Mouse (Mus musculus): ENCODE data around the gene Knstrn.

The Knstrn gene

DNA sequence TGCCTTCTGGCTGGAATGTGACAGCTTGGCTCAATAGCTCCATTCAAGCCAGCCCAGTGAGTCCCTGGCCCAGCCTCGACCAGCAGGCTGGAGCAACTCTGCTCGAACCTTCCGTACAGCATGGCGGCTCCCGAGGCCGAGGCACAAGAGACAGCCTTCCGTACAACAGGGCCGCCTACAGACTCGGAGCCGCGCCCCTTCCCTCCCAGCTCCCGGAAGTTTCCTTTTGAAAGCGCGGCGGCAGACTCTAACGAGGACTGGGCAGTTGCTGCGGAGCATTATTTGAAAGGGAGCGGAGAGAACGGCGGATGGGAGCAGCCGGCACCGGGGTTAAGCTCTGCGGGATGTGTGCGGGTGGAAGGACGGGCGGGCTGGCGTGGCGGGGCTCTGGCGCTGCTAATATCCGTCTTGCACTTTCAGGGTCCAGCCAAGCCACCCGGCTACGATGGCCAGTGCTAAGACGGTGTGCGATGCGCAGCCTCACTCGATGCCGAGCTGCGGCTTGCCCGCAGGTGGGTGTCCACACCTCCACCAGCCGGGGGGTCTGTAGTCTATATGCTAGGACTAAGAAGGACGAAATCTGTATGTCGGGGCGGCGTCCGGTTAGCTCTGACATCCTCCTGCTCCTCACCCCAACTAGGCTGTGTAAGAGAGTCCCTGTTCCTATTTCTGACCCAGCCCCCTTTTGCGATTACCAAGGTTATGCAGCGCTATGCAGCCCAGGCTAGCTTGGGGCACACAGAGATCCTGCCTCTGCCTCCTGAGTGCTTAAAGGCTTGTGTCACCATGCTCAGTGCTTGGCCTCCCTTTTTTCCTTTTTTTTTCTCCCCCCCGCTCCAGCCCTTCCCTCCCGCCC lies at the start of gene Knstrn:
Gene Knstrn (plus strand): TSS at position 23 of the 856 bp plus-strand sequence.
- peak; percentile 82 to 84 for DNase-seq

DNA sequence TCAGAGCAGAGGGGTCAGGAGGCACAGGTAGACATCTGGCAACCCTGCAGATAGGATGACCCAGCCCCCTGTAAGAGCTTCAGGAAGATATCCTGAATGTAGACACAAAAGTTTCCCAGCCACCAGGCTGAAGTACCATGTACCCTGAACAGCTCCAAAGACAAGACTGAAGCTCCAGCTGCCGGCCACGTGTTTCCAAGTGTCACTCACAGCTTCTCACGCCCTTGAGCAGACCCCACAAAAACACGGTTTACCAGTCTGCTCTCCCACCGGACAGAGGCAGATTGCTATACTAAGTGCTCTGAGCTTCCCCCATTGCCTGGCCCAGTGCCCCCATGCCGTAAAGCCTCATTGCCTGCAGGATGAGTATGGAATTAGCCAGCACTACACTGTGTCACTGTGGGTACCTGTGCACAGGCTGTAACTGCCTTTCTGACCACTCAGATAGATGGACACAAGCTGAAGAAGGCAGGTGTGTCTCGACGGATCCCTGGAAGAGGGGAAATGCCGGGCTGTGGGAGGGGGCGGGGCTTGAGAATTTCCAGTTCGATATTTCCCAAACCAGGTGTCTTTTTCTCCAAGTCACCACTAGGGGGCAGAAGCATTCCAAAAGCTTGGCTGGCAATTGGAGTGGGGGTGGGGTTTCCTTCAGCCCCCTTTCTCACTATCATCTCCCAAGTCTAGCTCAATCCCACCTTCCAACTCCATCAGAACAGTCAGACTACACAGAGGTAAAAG lies 49.5 kb upstream of the Knstrn start:
- DNase-seq: peak; percentile 54 to 67

GRCm38 (mm10) chr2:118764875-118765274 lies 48.9 kb upstream of the Knstrn start:
- no peak for DNase-seq

DNA sequence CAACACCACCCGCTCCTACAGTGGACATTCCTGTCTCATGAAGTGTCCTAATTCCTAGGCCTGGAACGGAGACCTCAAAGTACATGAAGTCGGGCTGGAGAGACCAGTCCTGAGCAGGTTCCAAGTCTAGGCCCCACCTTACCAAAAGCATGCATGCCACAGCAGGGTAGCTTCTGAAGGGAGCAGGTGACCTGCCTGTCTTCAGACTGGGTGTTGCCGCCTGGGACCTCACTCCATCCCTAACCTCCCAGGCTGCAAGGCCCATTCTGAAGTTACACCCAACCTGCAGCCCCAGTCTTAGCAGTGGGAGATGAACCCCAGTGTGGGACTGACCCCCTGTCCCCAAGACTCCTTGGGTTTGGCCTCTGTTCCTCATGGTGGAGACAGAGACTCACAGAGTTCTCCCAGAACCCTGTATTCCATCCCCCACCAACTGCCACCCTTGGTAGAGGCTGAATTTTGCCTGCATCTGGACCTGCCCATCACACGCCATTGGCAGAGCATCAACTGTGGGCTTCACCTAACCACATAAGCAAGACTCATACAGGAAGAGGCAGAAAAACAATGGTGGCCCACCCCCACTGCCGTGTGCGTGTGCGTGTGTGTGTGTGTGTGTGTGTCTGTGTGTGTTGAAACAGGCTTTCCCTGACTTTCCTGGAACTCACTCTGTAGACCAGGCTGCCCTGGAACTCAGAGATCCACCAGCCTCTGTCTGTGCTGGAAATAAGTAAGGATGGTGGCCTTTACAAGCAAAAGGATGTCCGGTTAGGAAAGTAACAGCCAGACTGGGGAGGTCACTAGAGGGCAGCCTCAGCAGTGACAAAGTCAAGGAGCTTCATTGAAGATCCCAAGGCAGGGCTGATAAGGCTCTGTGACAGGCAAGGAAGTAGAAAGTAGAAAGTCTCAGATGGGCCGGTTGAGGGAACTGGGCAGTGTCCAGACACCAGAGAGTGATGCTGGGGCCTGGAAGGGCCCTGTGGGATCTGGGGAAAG lies 47.5 kb upstream of the Knstrn start:
- no peak for DNase-seq

DNA sequence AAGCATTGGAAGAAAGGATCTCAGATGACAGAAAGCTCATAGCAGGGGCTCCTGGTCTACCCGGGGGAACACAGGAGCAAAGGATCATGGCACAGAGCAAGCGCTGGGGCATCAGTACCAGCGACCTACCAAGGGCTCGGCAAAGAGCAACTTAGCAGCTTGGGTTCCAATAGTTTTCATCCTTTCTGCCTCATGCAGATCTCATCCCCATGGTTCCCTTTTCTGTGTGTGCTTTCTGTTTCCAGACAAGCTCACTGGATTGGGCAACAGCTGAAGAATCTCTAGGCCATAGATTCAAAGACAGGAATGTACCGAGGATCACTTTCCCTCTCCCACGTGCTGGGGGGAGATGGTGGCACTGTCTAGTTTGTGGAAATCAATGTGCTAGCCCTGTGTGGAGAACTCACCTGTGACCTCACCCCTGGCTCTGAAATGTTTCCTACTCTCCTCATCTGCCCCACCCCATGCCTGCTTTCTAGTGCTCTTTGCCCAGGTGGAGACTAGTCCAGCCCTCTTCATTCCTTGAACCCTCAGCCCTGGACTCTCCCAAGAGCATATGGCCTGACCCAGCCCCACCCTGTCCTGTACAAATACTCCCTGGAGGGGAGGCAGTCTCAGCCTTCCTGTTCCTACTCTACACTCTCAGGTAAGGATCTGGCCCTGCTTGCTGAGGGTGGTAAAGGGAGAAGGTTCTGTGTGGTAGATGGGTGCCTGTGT lies 41.5 kb upstream of the Knstrn start, which contains the start of gene Phgr1:
Gene Phgr1 (plus strand): TSS at position 612 of the 717 bp plus-strand sequence.
- DNase-seq: no peak

DNA sequence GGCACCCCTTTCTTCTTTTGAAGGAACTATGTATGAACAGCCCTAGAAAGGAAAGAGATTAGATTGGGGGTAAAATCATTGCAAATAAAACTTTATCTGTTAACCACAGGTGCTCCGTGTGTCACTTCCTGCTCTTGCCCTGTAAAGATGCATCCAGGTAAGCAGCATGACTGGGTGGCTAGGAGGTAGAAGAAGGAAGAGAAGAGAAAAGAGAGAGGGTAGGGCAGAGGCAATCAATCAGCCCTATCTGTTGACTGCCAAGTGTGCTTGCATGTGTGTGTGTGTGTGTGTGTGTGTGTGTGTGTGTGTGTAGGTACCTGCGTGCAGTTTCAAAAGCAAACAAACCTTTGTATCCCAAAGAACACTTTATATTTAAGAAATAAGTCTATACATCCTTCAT lies 39.3 kb upstream of the Knstrn start:
- DNase-seq: no peak

GRCm38 (mm10) chr2:118775396-118775795 lies 38.4 kb upstream of the Knstrn start:
- DNase-seq: peak in 1 of 2 experiments; percentile 47

- DNase-seq: peak; percentile 53 to 68
These were observed 38.0 kb upstream of the Knstrn start for GRCm38 (mm10) chr2:118775846-118776245.

- no peak for DNase-seq
These were observed 37.5 kb upstream of the Knstrn start for GRCm38 (mm10) chr2:118776295-118776694.

- no peak for DNase-seq
These were observed 35.4 kb upstream of the Knstrn start for GRCm38 (mm10) chr2:118778418-118778817.

GRCm38 (mm10) chr2:118779065-118779464 lies 34.7 kb upstream of the Knstrn start:
- DNase-seq: peak; percentile 45 to 48

DNA sequence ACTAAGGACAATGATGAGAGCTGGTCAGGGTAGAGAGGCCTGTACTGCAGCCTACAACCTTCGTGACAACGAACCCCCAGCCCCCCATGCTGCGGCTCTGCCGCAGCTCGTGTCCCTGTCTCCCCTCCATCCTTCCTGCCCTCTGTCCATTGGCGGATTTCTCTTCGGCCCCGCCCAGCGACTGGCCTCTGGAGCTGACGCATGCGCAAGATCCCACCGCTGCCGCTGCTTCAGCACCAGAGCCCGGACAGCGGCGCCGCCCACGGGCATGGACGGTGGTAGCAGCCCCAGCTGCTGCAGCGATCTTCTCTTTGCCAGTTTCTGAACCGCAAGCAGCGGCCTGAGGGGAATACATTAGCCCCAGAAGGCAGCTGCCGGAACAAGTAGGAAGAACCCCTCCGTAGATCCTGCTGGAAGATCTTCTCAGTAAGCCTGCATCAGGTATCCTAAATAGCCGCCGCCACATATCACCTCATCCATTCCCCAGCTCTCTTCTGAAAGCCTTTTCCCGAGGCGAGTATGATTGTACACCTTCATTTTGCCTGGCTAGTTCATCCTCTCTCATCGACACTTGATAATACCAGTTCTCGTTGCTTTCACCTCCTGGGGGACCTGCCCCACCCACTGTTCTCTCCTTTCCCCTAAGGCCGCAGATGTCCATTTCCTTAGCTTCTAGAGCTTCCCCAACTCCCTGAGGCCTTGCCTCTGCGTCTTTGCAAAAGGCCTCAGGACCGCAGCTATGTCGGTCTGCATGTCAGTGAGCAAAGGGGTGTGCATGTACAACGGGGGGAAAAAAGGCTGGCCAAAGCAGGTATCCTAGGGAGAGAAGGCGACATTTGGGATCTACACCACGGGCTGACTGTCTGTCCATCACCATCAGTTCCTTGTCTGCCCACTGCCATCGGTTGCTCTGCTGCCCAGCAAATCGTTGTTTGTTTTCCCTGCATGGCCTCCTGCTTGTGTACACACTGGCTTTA lies 34.0 kb upstream of the Knstrn start, which contains the start of gene Disp2:
Gene Disp2 (plus strand): TSS at position 216 of the 977 bp plus-strand sequence.
- DNase-seq: peak; percentile 93 to 94

DNA sequence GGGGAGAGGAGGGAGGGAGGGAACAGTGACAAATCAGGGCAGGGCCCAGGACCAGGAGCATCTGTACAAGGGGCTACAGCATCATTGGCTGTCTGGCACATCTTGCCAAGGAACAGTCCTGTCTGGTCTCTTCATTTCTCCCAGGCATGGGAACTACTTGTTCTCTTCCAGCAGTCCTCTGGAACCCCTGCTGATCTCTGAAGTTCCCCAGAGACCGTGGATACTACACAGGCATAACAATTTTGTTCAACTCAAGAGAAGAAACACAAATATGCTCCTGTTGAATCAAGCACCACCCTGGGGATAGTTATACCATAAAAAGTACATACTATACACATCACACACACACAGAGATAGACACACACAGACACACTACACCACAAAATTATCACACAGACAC lies 32.7 kb upstream of the Knstrn start:
- DNase-seq: no peak

- DNase-seq: no peak
These were observed 31.5 kb upstream of the Knstrn start for GRCm38 (mm10) chr2:118782303-118782702.

GRCm38 (mm10) chr2:118783093-118783492 lies 30.7 kb upstream of the Knstrn start:
- DNase-seq: no peak

DNA sequence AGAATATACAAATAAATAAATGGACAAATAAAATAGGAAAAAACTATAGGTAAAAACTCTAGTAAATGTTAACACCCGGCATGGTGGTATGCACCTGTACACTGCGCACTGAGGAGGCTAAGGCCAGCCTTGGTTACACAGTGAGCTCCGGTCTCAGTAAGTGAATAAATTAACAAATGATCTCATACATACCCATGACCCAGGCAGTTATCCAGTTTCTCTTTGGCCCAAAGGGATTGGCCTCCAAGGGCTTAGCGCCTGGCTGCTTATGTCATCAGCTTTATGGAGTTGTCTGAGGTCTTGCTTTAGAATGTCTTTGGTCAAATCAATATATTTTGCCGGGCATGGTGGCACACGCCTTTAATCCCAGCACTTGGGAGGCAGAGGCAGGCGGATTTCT lies 30.1 kb upstream of the Knstrn start:
- DNase-seq: no peak

DNA sequence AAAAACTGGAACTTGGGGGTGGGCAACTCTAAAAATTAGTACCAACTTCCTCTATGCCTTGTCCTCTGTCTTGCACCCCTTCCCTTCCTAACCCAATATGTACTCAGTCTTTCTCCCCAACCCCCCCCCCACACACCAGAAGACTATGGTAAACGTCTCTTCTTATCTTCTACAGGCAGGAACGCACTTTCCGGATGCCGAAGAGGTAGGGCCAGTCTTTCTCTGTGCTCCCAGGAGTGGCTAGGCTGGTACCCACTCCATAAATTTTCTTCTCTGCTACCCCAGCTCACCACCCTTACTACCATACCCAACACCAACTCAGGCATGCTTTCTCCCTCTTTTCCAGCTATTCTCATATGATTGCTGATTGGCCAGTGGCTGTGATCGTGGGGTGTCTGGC lies 27.3 kb upstream of the Knstrn start:
- no peak for DNase-seq

GRCm38 (mm10) chr2:118789501-118789900 lies 24.3 kb upstream of the Knstrn start:
- peak; percentile 81 to 86 for DNase-seq

DNA sequence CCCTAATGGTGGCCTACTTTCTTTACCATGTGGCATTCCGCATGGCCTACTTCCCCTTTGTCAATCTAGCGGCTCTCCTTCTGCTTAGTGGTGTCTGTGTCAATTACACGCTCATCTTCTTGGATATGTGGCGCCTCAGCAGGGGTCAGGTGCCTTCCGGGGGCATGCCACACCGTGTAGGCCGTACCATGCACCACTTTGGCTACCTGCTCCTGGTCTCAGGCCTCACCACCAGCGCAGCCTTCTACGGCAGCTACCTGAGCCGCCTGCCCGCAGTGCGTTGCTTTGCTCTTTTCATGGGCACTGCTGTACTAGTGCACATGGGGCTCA lies 23.6 kb upstream of the Knstrn start:
- no peak for DNase-seq
